Comparison of ENCODE assay signal across 13 mouse cellular contexts in genomic region chr11:62983793-62984192, GRCm38 (mm10). TPM values are rescaled to one million over a fixed set of nuclear protein-coding genes. Genes with fewer than 3 reads are reported as not detected.
DNase-seq lines count a peak whose midpoint lies in the region; ATAC-seq lines count a peak whose summit lies in the region.
"Had no signal": no experiment of that assay in that cellular context is flagged by ENCODE, and none has a peak within 500 bp of the region (broad histone marks: within the 10 kb centered on the region; RNA-seq: fewer than 3 reads in every experiment).

No protein-coding gene starts in this region.

- intact Hi-C loops in left cerebral cortex, postnatal 4 days (cut with DNase I): no loop called here

- H3K4me1 ChIP-seq in brown adipose tissue, adult 24 weeks (ENCODE audit: control insufficient read depth, insufficient read depth, insufficient read length, low read length): peaks cover 6% of the 10 kb centered on the region; the same call in 1 of the 2 replicates
- H3K4me1 ChIP-seq in hindbrain, embryonic 11.5 days (replicated peaks; ENCODE audit: control insufficient read depth, insufficient read depth, low read length): 0 out of 2 replicates have a peak, but pooled peaks cover 4% of the 10 kb centered on the region
- peaks cover 18% of the 10 kb centered on the region for H3K4me1 ChIP-seq in midbrain, embryonic 14.5 days (ENCODE audit: control insufficient read depth, insufficient read depth, low read length)

- H3K9me3 ChIP-seq in hindbrain, embryonic 11.5 days (ENCODE audit: control insufficient read depth, low read length): no peaks in the 10 kb centered on the region
- no peaks in the 10 kb centered on the region for H3K9me3 ChIP-seq in midbrain, embryonic 14.5 days (ENCODE audit: control insufficient read depth, low read length)

- no peak overlapping the region for H3K4me2 ChIP-seq in hindbrain, embryonic 11.5 days (replicated peaks; ENCODE audit: low read depth, low read length)
- no peak overlapping the region for H3K4me2 ChIP-seq in midbrain, embryonic 14.5 days (ENCODE audit: low read length)

- peak; percentile 79 for ATAC-seq in hindbrain, embryonic 11.5 days (ENCODE audit: low FRiP score)
- ATAC-seq in midbrain, embryonic 14.5 days (ENCODE audit: low FRiP score, low TSS enrichment): peak; percentile 46; the same call in 1 of the 2 replicates

- H3K36me3 ChIP-seq in hindbrain, embryonic 11.5 days (ENCODE audit: control insufficient read depth, insufficient read depth, low read length): no peaks in the 10 kb centered on the region
- H3K36me3 ChIP-seq in midbrain, embryonic 14.5 days (ENCODE audit: control insufficient read depth, insufficient read depth, low read length): no peaks in the 10 kb centered on the region

- DNase-seq in left cerebral cortex, postnatal 4 days: peak; percentile 18
- no peak for DNase-seq in left cerebral cortex, adult 18-20 months (ENCODE audit: low spot score in 2 of 2)
- peak; percentile 75 for DNase-seq in hindbrain, embryonic 11.5 days (ENCODE audit: low spot score)
- DNase-seq in midbrain, embryonic 14.5 days: peak; percentile 66
- no peak for DNase-seq in cerebellum, adult 11-12 months
- DNase-seq in spleen, postnatal 4 days (ENCODE audit: low spot score in 2 of 2): no peak
- DNase-seq: gastrocnemius, postnatal 25 days; right cerebral cortex, postnatal 4 days; thymus, adult 18-20 months had no signal

- peak overlapping the region; percentile 51; the same call in 1 of the 2 replicates for H3K27ac ChIP-seq in brown adipose tissue, adult 24 weeks (replicated peaks; ENCODE audit: low read depth, low read length)
- peak overlapping the region; percentile 58; the same call in 1 of the 2 replicates for H3K27ac ChIP-seq in hindbrain, embryonic 11.5 days (ENCODE audit: low read depth, low read length)
- no peak overlapping the region for H3K27ac ChIP-seq in midbrain, embryonic 14.5 days (replicated peaks; ENCODE audit: low read depth, low read length)
- H3K27ac ChIP-seq: left cerebral cortex, adult 2 months; liver, embryonic 14.5 days had no signal

- WGBS in hindbrain, embryonic 11.5 days: 0% methylated on average over 3 of the region's 3 CpGs
- 5% methylated on average over 3 of the region's 3 CpGs for WGBS in midbrain, embryonic 14.5 days

- no peak overlapping the region for H3K9ac ChIP-seq in hindbrain, embryonic 11.5 days (ENCODE audit: low read depth, low read length)
- H3K9ac ChIP-seq in midbrain, embryonic 14.5 days (replicated peaks; ENCODE audit: low read length): no peak overlapping the region
- H3K9ac ChIP-seq: liver, embryonic 14.5 days had no signal

- no peaks in the 10 kb centered on the region for H3K27me3 ChIP-seq in hindbrain, embryonic 11.5 days (ENCODE audit: control insufficient read depth, insufficient read depth, low read length)
- H3K27me3 ChIP-seq in midbrain, embryonic 14.5 days (ENCODE audit: control insufficient read depth, insufficient read depth, low read length): no peaks in the 10 kb centered on the region

- H3K4me3 ChIP-seq in brown adipose tissue, adult 24 weeks (ENCODE audit: insufficient read depth, low read depth, low read length): no peak overlapping the region
- H3K4me3 ChIP-seq in hindbrain, embryonic 11.5 days (ENCODE audit: low read depth, low read length): no peak overlapping the region
- H3K4me3 ChIP-seq in midbrain, embryonic 14.5 days (replicated peaks; ENCODE audit: low read depth, low read length): no peak overlapping the region
- H3K4me3 ChIP-seq: left cerebral cortex, adult 2 months had no signal

RNA-seq across cellular contexts. Expression of gene Cdrt4, which starts 32.8 kb away (rescaled TPM):
- total RNA-seq in left cerebral cortex, postnatal 4 days (2021): not detected
- total RNA-seq in left cerebral cortex, adult 18-20 months (2021): not detected
- not detected in 2 replicates for polyA plus RNA-seq in brown adipose tissue, adult 24 weeks (2012; ENCODE audit: insufficient read depth, insufficient read length, missing spikeins)
- 0.22 TPM in 1 of 2 replicates, not detected in the other for polyA plus RNA-seq in hindbrain, embryonic 11.5 days (2014; fragmentation: Nextera tagmentation; extraction: Ambion mirVana)
- not detected in 2 replicates for polyA plus RNA-seq in midbrain, embryonic 14.5 days (2014; fragmentation: Nextera tagmentation; extraction: Ambion mirVana)
- total RNA-seq: hematopoietic stem cell, adult 5-6 weeks; left cerebral cortex, adult 2 months had no signal
- polyA plus RNA-seq: liver, embryonic 14.5 days had no signal

Comparison
In these comparisons a context has a peak if more than half of its experiments do, and no peak if none do; other contexts are left out.
1. DNase-seq: peak in left cerebral cortex, postnatal 4 days (single experiment), hindbrain, embryonic 11.5 days (single experiment) and midbrain, embryonic 14.5 days (single experiment); none in left cerebral cortex, adult 18-20 months (0 of 2), cerebellum, adult 11-12 months (single experiment) and spleen, postnatal 4 days (0 of 2).